Mouse (Mus musculus) G1E (cell line): ENCODE measurements at regions not wholly inside any gene's neighbourhood (a gene's known extent, or its start where the extent isn't known, plus 50 kb on each side); places are given as distances from the start of the nearest gene placed in this dataset.

ENCODE experiments used
- ATAC-seq: 2 replicates; pipeline ENCODE4 v1.8.0; 2016; ENCODE audit warnings: mild to moderate bottlenecking; ENCODE audit not compliant: insufficient number of reproducible peaks, poor library complexity, low FRiP score, severe bottlenecking; ENCODE audit errors: extremely low read depth
- DNase-seq: peaks from one replicate; pipeline ENCODE4 v3.0.0; 2012; ENCODE audit warnings: low spot score
- H3K27me3 ChIP-seq: 2 replicates; pipeline ENCODE4 v1.6.1; 2012; ENCODE audit warnings: mild to moderate bottlenecking, low read length, inconsistent platforms; ENCODE audit not compliant: insufficient read depth
- H3K36me3 ChIP-seq: replicated peaks from 2 replicates; pipeline ENCODE3; 2012; ENCODE audit warnings: mild to moderate bottlenecking, inconsistent platforms
- H3K4me1 ChIP-seq: 2 replicates; pipeline ENCODE4 v1.6.1; 2012; ENCODE audit warnings: low read depth, low read length, inconsistent platforms, mixed read lengths; ENCODE audit not compliant: insufficient read depth
- H3K4me3 ChIP-seq: 2 replicates; pipeline ENCODE4 v1.5.1; 2012; ENCODE audit warnings: low read depth, mild to moderate bottlenecking, inconsistent platforms, low read length, moderate library complexity, mixed read lengths
- H3K9me3 ChIP-seq: replicated peaks from 2 replicates; pipeline ENCODE4 v1.6.1; 2012; ENCODE audit warnings: inconsistent platforms
- CTCF ChIP-seq: IDR thresholded peaks from 2 replicates; pipeline ENCODE4 v1.5.1; 2012; ENCODE audit warnings: low read depth, low read length, inconsistent platforms, mixed read lengths
- GATA1 ChIP-seq: IDR thresholded peaks from 2 replicates; pipeline ENCODE4 v1.6.1; 2012; ENCODE audit warnings: borderline replicate concordance, low read length, inconsistent platforms, mixed read lengths
- GATA2 ChIP-seq: IDR thresholded peaks from 2 replicates; pipeline ENCODE4 v1.6.1; 2012; ENCODE audit warnings: low read depth, low read length, inconsistent platforms, borderline replicate concordance
- POLR2AphosphoS5 ChIP-seq: IDR thresholded peaks from 2 replicates; pipeline ENCODE4 v1.6.1; 2012; ENCODE audit warnings: low read depth, low read length, inconsistent platforms; ENCODE audit not compliant: insufficient replicate concordance
- TAL1 ChIP-seq: conservative IDR thresholded peaks from 2 replicates; pipeline ENCODE4 v1.6.1; 2012; ENCODE audit warnings: low read depth, low read length, inconsistent platforms, mixed read lengths

DNA sequence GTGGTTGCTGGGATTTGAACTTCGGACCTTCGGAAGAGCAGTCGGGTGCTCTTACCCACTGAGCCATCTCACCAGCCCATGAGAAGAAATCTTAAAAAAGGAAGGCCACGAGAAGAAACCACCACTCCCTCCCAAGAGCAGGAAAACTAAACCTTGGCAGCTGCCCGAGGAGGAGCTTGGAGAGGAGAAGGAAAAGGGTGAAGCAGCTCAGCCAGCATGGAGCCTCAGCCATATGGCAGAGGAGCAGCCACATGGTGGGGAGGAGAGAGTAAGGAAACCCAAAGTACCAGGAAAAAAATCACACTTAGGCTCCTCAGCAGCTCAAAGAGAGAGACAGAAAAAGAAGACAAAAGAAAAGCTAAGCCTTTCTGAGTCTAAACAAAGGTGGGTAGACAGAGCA, 210.3 kb downstream of the Gm10260 start:
- H3K4me1 ChIP-seq, result no peaks in the 10 kb centered on the region
- peaks cover 18% of the 10 kb centered on the region for H3K27me3 ChIP-seq
- TF ChIP-seq GATA2, result no peak
- no peak for TF ChIP-seq POLR2AphosphoS5
- no peaks in the 10 kb centered on the region for H3K36me3 ChIP-seq
- ATAC-seq (no peak), DNase-seq (no peak)
- H3K4me3 ChIP-seq, result no peak overlapping the region
- H3K9me3 ChIP-seq, result no peaks in the 10 kb centered on the region

DNA sequence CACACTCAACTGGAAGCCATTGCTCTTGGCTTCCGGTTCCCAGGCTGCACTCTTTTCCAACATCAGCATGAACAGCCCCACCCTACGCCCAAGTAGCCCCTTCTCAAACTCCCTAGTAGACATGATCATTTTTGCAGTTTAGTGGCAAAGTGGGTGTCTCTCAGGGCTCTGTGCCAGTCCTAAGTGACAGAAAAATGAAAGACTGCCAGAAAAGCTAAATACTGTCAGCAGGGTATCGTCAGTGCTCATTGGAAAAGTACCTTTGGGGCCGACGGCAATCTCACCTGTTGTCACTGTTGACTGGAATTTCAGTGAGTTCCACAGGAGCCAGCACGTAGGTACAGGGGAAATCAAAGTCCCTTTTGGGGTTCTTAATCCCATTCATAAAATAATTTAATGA, 211.0 kb downstream of the Gm10260 start:
- no peaks in the 10 kb centered on the region for H3K9me3 ChIP-seq
- no peak overlapping the region for H3K4me3 ChIP-seq
- H3K27me3 ChIP-seq, result peaks cover 19% of the 10 kb centered on the region
- ATAC-seq, result no peak
- H3K36me3 ChIP-seq, result no peaks in the 10 kb centered on the region
- DNase-seq, result no peak
- TF ChIP-seq GATA2 (no peak), GATA1 (no peak), POLR2AphosphoS5 (no peak), TAL1 (no peak), CTCF (no peak)
- no peaks in the 10 kb centered on the region for H3K4me1 ChIP-seq

DNA sequence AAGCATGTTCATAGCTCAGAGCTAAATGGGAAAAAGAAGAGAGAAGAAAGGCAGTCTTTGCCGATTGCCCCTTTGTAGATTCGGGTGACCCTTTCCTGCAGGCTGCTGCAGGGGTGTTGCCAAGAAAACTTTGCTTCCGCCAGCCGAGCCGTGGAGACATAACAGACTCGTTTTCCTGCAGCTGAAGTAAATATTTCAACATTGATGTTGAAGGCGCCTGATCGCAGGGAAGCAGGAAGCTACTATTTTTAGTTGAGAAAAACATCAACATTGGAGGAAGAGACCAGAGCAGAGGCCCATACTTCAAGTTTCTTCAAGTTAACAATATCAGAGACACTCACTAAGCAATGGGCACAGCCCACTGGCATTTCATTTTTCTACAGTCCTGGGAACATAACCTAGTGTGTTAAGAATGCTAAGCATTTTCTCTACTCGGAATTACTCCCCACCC, 211.9 kb downstream of the Gm10260 start:
- no peaks in the 10 kb centered on the region for H3K9me3 ChIP-seq
- peaks cover 18% of the 10 kb centered on the region for H3K27me3 ChIP-seq
- H3K36me3 ChIP-seq, result no peaks in the 10 kb centered on the region
- no peak overlapping the region for H3K4me3 ChIP-seq
- DNase-seq (no peak), ATAC-seq (no peak)
- TF ChIP-seq GATA1 (no peak), POLR2AphosphoS5 (no peak), TAL1 (no peak), CTCF (no peak), GATA2 (no peak)
- H3K4me1 ChIP-seq, result no peaks in the 10 kb centered on the region

DNA sequence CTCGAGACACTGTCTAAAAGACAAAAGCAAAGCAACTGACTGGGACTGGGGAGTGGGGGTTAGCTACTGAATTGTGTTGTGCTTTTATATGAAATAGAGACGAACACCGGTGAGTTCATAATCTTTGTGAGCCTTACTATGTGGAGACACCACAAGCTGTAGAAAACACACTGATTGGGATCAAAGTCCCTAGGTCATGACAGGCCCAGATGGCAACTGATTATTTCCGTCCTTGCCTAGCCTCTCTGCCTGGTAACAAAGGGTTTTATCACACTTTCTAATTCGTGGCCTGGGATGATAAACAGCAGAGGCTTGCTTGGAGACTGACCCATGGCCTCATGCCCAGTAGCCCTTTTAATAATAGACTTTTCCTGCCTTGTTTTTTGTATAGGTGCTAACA, 213.5 kb downstream of the Gm10260 start:
- ATAC-seq, result no peak
- Histone ChIP-seq H3K9me3 (no peaks in the 10 kb centered on the region), H3K27me3 (peaks cover 19% of the 10 kb centered on the region), H3K36me3 (no peaks in the 10 kb centered on the region), H3K4me1 (no peaks in the 10 kb centered on the region), H3K4me3 (no peak overlapping the region)
- TF ChIP-seq GATA2 (no peak), GATA1 (no peak), POLR2AphosphoS5 (no peak), TAL1 (no peak), CTCF (no peak)
- DNase-seq, result no peak

DNA sequence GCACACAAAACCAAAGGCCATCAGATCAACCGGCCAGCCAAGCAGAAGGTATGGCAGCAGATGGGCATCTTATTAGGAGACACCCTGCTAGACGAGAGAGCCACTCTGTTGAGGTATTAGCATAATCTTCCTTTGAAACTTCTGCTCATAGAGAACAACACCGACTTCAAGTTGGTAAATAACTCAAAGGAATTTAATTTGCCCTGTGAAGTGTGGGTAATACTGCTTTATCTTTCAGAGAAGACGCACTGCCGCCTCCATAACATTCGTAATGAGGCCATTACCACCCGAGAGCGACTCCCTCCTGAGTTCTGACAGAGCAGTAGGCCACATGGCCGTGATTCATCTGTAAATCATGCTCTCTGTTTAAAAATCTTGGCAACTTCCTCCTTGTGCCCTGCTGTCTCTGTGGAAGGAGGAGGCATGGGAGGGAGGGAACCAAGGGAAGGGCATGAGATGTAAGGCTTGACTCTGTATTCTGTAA, 214.4 kb downstream of the Gm10260 start:
- H3K4me3 ChIP-seq, result no peak overlapping the region
- ATAC-seq, result no peak
- no peak for DNase-seq

DNA sequence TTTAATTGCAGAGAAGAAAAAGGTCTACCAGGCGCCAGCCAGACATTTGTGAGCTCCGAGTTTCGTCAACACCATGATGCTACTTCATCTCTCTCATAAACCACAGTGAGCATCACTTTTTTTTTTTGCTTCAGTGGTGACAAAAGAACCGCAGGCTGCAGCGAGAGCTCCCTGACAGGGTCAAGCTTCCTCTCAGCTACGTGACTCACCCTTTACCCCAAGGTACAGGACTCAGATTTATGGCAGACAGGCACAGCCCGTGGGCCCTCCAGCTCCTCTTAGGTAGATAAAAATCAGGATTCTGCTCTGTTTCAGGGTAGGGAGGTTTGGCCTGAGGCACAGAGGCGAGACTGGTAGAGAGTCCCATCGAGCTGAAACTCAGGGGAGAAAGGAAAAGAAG, 220.7 kb downstream of the Gm10260 start:
- DNase-seq (no peak), ATAC-seq (no peak)
- Histone ChIP-seq H3K4me3 (no peak overlapping the region), H3K4me1 (no peaks in the 10 kb centered on the region), H3K27me3 (peaks cover 32% of the 10 kb centered on the region), H3K9me3 (no peaks in the 10 kb centered on the region), H3K36me3 (no peaks in the 10 kb centered on the region)
- TF ChIP-seq GATA1, result no peak
- no peak for TF ChIP-seq TAL1
- no peak for TF ChIP-seq POLR2AphosphoS5
- TF ChIP-seq CTCF, result no peak
- no peak for TF ChIP-seq GATA2

More for the DNA sequence above, 214.4 kb downstream of the Gm10260 start:
- no peaks in the 10 kb centered on the region for H3K9me3 ChIP-seq
- H3K27me3 ChIP-seq, result peaks cover 22% of the 10 kb centered on the region
- H3K36me3 ChIP-seq, result no peaks in the 10 kb centered on the region
- TF ChIP-seq POLR2AphosphoS5, result no peak
- no peak for TF ChIP-seq TAL1
- no peak for TF ChIP-seq CTCF
- no peak for TF ChIP-seq GATA1
- no peak for TF ChIP-seq GATA2
- no peaks in the 10 kb centered on the region for H3K4me1 ChIP-seq
